Mouse (Mus musculus) intestine, embryonic 15.5 days (tissue): ENCODE data around the gene Esf1. TPM values are rescaled to one million over a fixed set of nuclear protein-coding genes. Genes with fewer than 3 reads are reported as not detected.
"Not testable (repeated sequence)": the region's sequence is repeated elsewhere in the genome, so short reads cannot be mapped to it uniquely, and the experiment has no call there.

Source experiments
- ATAC-seq: fragments of 200-750 bp; cut with Nextera tagmentation; 2 replicates; pipeline ENCODE4 v1.8.0; 2017; ENCODE audit warnings: moderate TSS enrichment, moderate library complexity
- H3K27ac ChIP-seq: fragments of 300-500 bp; sonication (generic); 2 replicates; pipeline ENCODE4 v1.5.1; 2015; ENCODE audit warnings: mild to moderate bottlenecking, inconsistent platforms
- H3K27me3 ChIP-seq: fragments of 300-500 bp; sonication (generic); replicated peaks from 2 replicates; pipeline ENCODE4 v1.6.1; 2015; ENCODE audit warnings: inconsistent platforms
- H3K36me3 ChIP-seq: fragments of 300-500 bp; sonication (generic); 2 replicates; pipeline ENCODE4 v1.6.1; 2015; ENCODE audit warnings: inconsistent platforms
- H3K4me1 ChIP-seq: fragments of 300-500 bp; sonication (generic); replicated peaks from 2 replicates; pipeline ENCODE4 v1.6.1; 2015; ENCODE audit warnings: inconsistent platforms
- H3K4me2 ChIP-seq: fragments of 300-500 bp; sonication (generic); replicated peaks from 2 replicates; pipeline ENCODE4 v1.6.1; 2015; ENCODE audit warnings: mild to moderate bottlenecking, inconsistent platforms
- H3K4me3 ChIP-seq: fragments of 300-500 bp; sonication (generic); replicated peaks from 2 replicates; pipeline ENCODE4 v1.5.1; 2015; ENCODE audit warnings: inconsistent platforms
- H3K9ac ChIP-seq: fragments of 300-500 bp; sonication (generic); 2 replicates; pipeline ENCODE4 v1.6.1; 2015; ENCODE audit warnings: inconsistent platforms
- H3K9me3 ChIP-seq: fragments of 300-500 bp; sonication (generic); 2 replicates; pipeline ENCODE4 v1.6.1; 2016; ENCODE audit warnings: inconsistent platforms
- WGBS: fragments of 180-500 bp; shearing (Covaris S2); methylation state at CpG from one replicate; pipeline ENCODE4 v1.1.7; 2015; 5-methylcytosine and 5-hydroxymethylcytosine counted together
- polyA plus RNA-seq: library from polyadenylated mRNA; unstranded; fragments of >200 nt; fragmentation: Nextera tagmentation; extraction: Ambion mirVana; gene quantifications from 2 replicates; pipeline ENCODE4 v1.2.1, GENCODE M21; 2015

Esf1 gene
- polyA plus RNA-seq: 23.0 and 26.7 TPM in 2 replicates

DNA sequence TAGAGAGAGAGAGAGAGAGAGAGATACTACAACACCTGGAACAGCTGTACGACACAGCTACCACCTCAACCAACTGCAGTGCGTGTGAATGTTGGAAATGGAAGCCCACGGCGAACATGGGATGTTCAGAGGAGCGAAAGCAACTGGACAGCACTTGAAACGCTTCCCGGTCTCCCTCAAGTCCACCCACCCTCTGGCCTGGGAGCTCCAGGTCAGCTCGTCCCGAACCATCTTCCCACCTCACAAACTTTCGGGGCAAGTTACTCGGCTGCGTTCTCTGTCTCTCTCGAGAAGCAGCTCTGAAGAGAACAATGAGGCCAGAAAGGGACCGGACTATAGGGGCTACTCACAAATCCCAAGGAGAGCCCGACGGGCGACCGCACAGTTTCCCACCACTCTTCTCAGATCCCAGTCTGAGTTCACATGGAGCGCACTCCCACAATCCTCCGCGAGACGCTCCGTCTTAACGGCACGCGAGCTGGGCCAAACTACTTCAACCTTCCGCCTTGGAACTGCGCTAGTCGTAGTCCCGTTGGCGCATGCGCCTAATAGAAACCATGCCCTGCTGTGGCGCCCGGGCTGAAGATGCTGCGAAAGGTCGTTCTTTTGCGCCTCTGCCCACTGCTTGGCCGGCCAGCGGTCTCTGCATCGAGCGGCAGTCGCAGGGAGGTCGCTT lies at the start of gene Esf1, which contains the start of gene Ndufaf5:
TSS of gene Esf1 (minus strand) at position 438 of the 676 bp plus-strand sequence.
TSS of gene Ndufaf5 (plus strand) at position 523 of the 676 bp plus-strand sequence.
- H3K36me3 ChIP-seq: no peaks in the 10 kb centered on the region
- peak within 1 kb of the TSS; percentile 81 for H3K4me3 ChIP-seq
- H3K9ac ChIP-seq: peak within 1 kb of the TSS; percentile 80
- WGBS: under 1% methylated on average over 43 of the region's 43 CpGs
- H3K27ac ChIP-seq: peak within 1 kb of the TSS; percentile 87
- H3K9me3 ChIP-seq: no peaks in the 10 kb centered on the region
- ATAC-seq: peak; percentile 99
- H3K4me2 ChIP-seq: peak within 1 kb of the TSS; percentile 68
- no peaks in the 10 kb centered on the region for H3K27me3 ChIP-seq
- H3K4me1 ChIP-seq: peaks cover 6% of the 10 kb centered on the region; the same call in 1 of the 2 replicates

DNA sequence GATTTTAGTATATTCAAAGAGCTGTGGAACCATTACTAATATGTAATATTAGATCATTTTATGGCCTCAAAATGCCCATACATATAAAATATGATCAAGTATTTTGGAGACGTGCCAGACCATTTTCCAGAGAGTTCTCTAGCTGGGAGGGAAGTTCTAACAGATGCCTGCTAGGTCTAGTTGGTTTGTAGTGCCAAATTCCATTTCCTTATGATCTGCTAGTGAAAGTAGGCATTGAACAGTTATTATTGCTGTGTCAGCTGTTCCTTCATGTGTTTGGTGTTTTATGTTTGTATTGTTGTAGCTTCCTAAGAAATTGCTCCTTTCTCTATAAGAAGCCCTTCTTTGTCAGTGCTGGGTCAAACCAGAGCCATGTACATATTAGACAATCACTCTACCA lies 45.6 kb upstream of the Esf1 start:
- ATAC-seq: no peak
- H3K9me3 ChIP-seq: no peaks in the 10 kb centered on the region
- 69% methylated on average over 1 of the region's 1 CpGs for WGBS
- no peak overlapping the region for H3K27ac ChIP-seq
- H3K36me3 ChIP-seq: no peaks in the 10 kb centered on the region
- H3K4me2 ChIP-seq: no peak overlapping the region
- no peak overlapping the region for H3K9ac ChIP-seq
- H3K27me3 ChIP-seq: no peaks in the 10 kb centered on the region
- H3K4me3 ChIP-seq: no peak overlapping the region
- no peaks in the 10 kb centered on the region for H3K4me1 ChIP-seq

DNA sequence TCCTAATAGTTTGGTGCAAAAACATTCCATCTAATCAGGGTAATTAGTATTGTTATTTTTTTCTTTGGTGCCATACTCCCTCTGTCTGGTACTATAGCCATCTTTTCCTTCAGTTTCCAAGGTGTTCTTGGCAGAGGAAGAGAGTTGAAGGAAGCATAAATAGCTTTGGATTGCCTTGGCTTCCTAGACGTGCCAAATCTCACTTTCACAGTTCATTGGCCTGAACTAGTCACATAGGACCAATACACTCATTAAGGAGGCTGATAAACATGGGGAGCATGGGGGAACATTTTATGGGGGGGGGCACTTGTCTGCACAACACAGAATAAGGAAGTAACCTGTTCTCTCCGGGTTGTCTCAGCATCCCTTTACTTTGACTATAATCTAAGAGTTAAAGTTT lies 45.1 kb upstream of the Esf1 start:
- H3K36me3 ChIP-seq: no peaks in the 10 kb centered on the region
- H3K4me1 ChIP-seq: no peaks in the 10 kb centered on the region
- H3K27me3 ChIP-seq: no peaks in the 10 kb centered on the region
- H3K9ac ChIP-seq: no peak overlapping the region
- H3K4me3 ChIP-seq: no peak overlapping the region
- 65% methylated on average over 2 of the region's 2 CpGs for WGBS
- no peaks in the 10 kb centered on the region for H3K9me3 ChIP-seq
- no peak overlapping the region for H3K27ac ChIP-seq
- no peak for ATAC-seq
- no peak overlapping the region for H3K4me2 ChIP-seq

DNA sequence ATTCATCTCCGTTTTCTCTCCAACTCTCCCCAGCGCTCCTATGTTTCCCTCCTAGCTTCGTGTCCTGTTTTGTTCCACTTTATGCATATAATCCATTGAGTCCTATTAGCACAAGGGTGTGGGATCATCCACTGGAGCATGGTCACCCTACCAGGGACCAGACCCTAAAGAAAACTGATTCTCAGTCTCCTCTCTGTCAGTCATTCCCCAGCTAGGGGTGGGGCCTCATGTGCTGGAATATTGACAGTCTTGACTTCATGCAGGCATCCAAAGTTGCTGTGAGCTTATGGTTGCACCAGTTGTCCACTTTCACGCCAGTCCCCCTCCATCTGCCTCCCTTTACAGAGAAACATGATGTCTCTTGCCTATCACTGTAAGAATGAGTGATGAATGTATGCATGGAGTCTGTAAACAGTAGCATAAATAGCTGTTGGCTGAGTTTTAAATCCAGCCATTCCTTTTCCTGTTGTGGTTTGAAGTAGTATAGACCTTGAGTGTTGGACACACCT lies 44.2 kb upstream of the Esf1 start:
- Histone ChIP-seq H3K27me3 (no peaks in the 10 kb centered on the region), H3K4me2 (no peak overlapping the region), H3K9me3 (no peaks in the 10 kb centered on the region), H3K9ac (no peak overlapping the region), H3K36me3 (no peaks in the 10 kb centered on the region), H3K4me3 (no peak overlapping the region), H3K27ac (no peak overlapping the region), H3K4me1 (no peaks in the 10 kb centered on the region)
- ATAC-seq: no peak
- WGBS: 88% methylated on average over 4 of the region's 4 CpGs

DNA sequence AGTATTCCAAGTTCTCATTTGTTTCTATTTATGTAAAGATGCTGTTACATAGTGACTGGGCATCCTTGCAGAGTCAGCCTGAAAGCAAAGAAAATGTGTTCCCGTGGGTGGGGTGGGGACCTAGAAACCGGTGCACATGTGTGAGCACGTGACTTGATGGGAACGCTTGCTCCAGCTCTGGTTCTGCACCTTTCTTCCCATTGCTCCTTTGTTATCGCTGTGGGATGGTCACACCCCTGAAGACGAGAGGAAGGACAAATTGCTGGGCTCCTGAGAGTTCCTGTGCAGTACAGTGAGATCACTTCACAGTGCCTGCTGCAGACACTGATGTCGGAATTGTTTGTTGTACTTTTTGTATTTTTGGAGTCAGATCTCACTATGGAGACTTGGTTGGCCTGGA lies 33.4 kb upstream of the Esf1 start:
- WGBS: 91% methylated on average over 7 of the region's 7 CpGs
- Histone ChIP-seq H3K9ac (no peak overlapping the region), H3K4me2 (no peak overlapping the region), H3K36me3 (no peaks in the 10 kb centered on the region), H3K27me3 (no peaks in the 10 kb centered on the region), H3K4me3 (no peak overlapping the region), H3K27ac (no peak overlapping the region), H3K9me3 (no peaks in the 10 kb centered on the region), H3K4me1 (no peaks in the 10 kb centered on the region)
- no peak for ATAC-seq

DNA sequence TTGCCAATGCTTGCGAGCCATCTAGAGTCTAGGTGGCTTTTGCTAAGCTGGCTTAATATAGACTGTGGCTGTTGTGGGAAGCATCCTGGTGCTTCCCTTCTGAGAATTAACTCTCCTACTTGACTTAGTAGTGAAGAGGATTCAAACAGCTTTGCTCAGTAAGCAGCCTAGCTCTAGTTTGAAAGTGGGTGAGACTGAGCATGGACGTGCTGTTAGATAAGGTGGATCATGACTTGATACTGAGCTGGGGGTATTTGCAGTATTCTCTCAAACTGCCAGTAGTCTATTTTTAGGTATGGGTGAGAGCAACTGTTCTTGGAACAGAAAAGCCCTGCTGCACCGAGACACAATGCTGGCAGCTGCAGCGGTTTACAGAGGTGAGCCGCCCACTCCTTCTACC lies 32.2 kb upstream of the Esf1 start:
- Histone ChIP-seq H3K27me3 (no peaks in the 10 kb centered on the region), H3K27ac (no peak overlapping the region), H3K4me2 (no peak overlapping the region), H3K9ac (no peak overlapping the region), H3K9me3 (no peaks in the 10 kb centered on the region), H3K36me3 (no peaks in the 10 kb centered on the region), H3K4me3 (no peak overlapping the region), H3K4me1 (no peaks in the 10 kb centered on the region)
- no peak for ATAC-seq
- WGBS: 89% methylated on average over 5 of the region's 5 CpGs

DNA sequence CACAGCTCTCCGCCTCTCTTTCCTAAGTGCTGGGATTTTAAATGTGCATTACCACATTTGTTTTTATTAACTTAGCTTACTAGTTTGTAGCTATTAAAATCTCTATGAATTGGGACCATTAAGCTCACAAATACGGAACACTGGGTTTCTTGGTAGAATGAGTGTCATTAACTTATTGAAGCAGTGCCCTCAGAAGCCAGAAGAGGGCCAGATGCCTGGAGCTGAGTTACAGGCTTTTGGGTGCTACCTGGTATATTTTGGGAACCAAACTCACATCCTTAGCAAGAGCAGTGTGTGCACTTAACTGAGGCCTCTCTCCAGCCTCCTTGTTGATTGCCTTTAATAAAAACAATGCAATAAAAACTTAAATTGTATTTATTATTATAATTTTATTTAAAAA lies 30.3 kb upstream of the Esf1 start:
- 84% methylated on average over 2 of the region's 2 CpGs for WGBS
- Histone ChIP-seq H3K27ac (no peak overlapping the region), H3K4me2 (no peak overlapping the region), H3K4me1 (no peaks in the 10 kb centered on the region), H3K9ac (no peak overlapping the region), H3K9me3 (no peaks in the 10 kb centered on the region), H3K27me3 (no peaks in the 10 kb centered on the region), H3K36me3 (no peaks in the 10 kb centered on the region), H3K4me3 (no peak overlapping the region)
- ATAC-seq: no peak

DNA sequence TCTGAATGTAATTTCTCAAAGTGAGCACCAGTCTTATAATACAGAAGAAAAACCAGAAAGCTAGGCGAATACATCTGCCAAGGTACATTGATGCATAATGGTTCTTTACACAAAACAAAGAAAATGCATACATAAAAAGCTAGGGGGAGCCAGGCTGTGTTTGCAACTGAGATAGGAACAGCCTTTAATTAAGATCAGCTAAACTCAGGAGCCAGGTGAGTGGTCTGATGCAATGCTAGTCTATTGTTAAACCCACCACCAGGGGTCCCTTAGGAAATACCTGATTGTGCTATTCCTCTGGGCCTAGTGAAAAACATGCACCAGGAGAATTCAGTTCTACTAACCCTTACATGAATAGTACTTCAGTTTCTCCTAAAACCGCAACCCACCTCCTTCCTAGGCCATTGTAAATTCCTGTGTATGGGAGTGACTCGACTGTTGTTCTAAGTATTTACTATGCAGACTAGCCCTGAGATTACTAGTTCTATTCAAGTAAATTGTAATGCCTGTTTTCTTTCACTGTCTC lies 15.4 kb upstream of the Esf1 start:
- not testable (repeated sequence) for H3K36me3 ChIP-seq, H3K4me1 ChIP-seq, H3K27me3 ChIP-seq, H3K4me3 ChIP-seq, H3K27ac ChIP-seq, ATAC-seq, H3K9ac ChIP-seq, H3K9me3 ChIP-seq, H3K4me2 ChIP-seq
- 89% methylated on average over 3 of the region's 3 CpGs for WGBS

DNA sequence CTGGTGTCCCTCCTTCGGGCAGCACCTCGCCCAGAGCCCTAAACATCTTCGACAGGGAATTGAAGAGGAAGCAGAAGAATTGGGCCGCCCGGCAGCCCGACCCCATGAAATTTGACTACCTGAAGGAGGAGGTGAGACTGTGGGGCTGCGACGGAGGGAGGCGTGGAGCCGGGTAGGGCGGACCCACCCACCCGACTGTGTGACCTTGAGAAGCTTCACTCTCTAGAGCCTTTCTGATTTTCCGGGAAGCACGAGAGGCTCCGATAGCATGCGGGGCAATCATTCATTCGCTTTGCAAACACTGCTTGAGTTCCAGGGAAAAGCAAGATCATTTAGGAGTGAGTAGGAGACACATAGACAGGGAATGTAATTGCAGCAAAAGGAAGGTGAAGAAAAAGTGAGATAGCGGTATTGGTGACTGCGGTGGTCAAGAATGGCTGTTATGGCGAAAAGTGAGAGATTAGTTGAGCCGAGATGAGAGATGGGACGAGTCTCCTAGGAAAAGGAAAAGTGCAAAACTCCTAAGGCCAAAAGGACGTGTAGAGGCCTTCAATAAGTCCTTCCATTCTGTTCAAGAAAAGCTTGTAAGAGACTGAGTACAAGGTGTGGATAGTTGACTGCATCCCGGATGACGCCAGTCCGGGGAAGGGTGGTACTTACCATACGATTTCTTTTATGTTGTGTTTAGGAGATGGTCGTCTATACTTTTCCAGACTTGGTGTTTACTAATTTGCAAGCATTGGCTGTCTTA lies 614 bp upstream of the Esf1 start:
- 5% methylated on average over 28 of the region's 28 CpGs for WGBS
- H3K4me3 ChIP-seq: peak overlapping the region; percentile 81
- ATAC-seq: peak; percentile 94
- H3K36me3 ChIP-seq: no peaks in the 10 kb centered on the region
- H3K9ac ChIP-seq: peak overlapping the region; percentile 80
- H3K4me2 ChIP-seq: peak overlapping the region; percentile 68
- H3K9me3 ChIP-seq: no peaks in the 10 kb centered on the region
- no peaks in the 10 kb centered on the region for H3K27me3 ChIP-seq
- peak overlapping the region; percentile 87 for H3K27ac ChIP-seq
- peaks cover 6% of the 10 kb centered on the region; the same call in 1 of the 2 replicates for H3K4me1 ChIP-seq

DNA sequence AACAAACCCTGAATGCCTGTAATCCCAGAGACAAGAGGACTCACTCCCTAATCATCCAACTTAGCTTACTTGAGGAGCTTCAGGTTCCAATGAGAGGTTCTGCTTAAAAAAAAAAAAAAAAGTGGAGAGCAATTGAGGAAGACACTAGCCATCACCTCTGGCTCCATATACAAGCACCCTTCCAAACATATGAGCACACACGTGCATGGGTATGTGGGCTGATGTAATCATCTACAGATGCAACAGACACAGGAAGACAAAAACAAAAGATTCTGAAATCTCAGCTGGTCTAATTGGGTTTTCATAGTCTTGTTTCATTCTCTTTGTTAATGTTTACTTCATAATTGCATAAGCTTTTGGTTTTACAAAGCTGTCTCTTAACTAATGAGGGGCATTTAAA lies 1.3 kb downstream of the Esf1 start:
- Histone ChIP-seq H3K36me3 (0 out of 2 replicates have a peak, but pooled peaks cover 2% of the 10 kb centered on the region), H3K9me3 (no peaks in the 10 kb centered on the region), H3K27me3 (no peaks in the 10 kb centered on the region), H3K4me3 (no peak overlapping the region), H3K27ac (no peak overlapping the region), H3K4me2 (no peak overlapping the region), H3K9ac (no peak overlapping the region), H3K4me1 (peaks cover 6% of the 10 kb centered on the region; the same call in 1 of the 2 replicates)
- ATAC-seq: no peak
- 76% methylated on average over 1 of the region's 1 CpGs for WGBS

DNA sequence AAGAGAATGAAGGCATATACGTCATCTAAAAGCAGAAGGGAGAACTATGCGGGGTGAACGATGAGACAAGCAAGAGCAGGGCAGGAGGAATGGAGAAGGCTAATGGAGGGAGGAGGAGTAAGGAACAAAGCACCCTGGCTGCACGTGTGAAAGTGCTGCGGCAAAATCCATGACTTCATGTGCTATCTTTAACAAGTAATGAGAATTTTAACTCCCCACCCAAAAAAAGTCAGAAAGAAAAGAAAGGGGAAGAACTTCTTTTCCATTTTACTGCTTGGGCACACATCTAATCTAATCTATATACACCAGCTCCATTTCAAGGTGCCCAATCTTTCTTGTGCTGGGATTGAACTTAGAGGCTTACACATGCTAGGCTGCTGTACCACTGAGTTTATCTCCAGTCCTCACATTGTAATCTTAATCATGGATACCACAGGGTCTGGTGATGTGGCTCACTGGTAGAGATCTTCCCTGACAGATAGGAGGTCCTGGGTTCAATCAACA lies 7.0 kb downstream of the Esf1 start:
- H3K4me2 ChIP-seq: no peak overlapping the region
- no peak overlapping the region for H3K4me3 ChIP-seq
- no peaks in the 10 kb centered on the region for H3K4me1 ChIP-seq
- H3K36me3 ChIP-seq: peaks cover 11% of the 10 kb centered on the region; the same call in 1 of the 2 replicates
- H3K27me3 ChIP-seq: no peaks in the 10 kb centered on the region
- 95% methylated on average over 5 of the region's 5 CpGs for WGBS
- no peaks in the 10 kb centered on the region for H3K9me3 ChIP-seq
- no peak overlapping the region for H3K9ac ChIP-seq
- no peak; the same call in 1 of the 2 replicates for ATAC-seq
- H3K27ac ChIP-seq: no peak overlapping the region

DNA sequence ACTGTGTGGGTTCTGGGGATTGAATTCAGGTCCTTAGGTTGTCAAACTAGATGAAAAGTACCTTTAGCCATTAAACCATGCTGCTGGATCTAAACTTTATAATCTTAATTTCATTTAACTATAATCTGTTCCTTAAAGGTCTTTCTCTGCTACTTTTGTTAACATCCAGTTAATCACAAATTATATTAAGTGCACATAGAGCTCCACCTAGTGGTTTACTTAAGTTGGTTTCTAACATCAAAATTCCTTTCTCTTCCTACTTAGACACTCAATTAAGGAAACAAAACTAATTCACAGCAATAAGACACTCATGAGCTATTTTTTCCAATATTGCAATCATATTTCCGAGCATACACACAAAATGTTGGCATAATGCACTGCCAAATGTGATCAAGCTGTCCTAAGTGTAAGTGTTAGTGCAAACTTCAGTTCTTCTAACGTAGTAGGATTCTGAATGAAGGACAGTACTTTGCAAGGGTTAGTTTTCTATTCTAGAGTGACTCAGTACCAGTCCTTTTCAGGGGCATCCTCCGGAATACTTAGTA lies 11.1 kb downstream of the Esf1 start:
- Histone ChIP-seq H3K36me3 (peaks cover 12% of the 10 kb centered on the region; the same call in 1 of the 2 replicates), H3K4me2 (no peak overlapping the region)

More for the DNA sequence above, 11.1 kb downstream of the Esf1 start:
- no peaks in the 10 kb centered on the region for H3K9me3 ChIP-seq
- H3K27ac ChIP-seq: no peak overlapping the region
- H3K4me1 ChIP-seq: no peaks in the 10 kb centered on the region
- no peak overlapping the region for H3K4me3 ChIP-seq
- no peak overlapping the region for H3K9ac ChIP-seq
- ATAC-seq: no peak
- no peaks in the 10 kb centered on the region for H3K27me3 ChIP-seq
- WGBS: 80% methylated on average over 3 of the region's 3 CpGs
